Mouse (Mus musculus) C2C12 (cell line): Measurements from ENCODE around the gene Xrn1. TPM values are rescaled to one million over a fixed set of nuclear protein-coding genes. Genes with fewer than 3 reads are reported as not detected.

ENCODE experiments used
- H3K27me3 ChIP-seq: one replicate; pipeline ENCODE4 v1.6.1; 2011; ENCODE audit not compliant: control insufficient read depth, insufficient read depth, insufficient read length
- H3K36me3 ChIP-seq: one replicate; pipeline ENCODE4 v1.6.1; 2011; ENCODE audit not compliant: control insufficient read depth, insufficient read depth
- H3K4me3 ChIP-seq: one replicate; pipeline ENCODE4 v1.5.1; 2011; ENCODE audit warnings: mild to moderate bottlenecking, control low read depth; ENCODE audit not compliant: poor library complexity, insufficient read depth, severe bottlenecking
- H3K79me2 ChIP-seq: one replicate; pipeline ENCODE4 v1.6.1; 2011; ENCODE audit not compliant: control insufficient read depth, insufficient read depth
- H3K79me3 ChIP-seq: one replicate; pipeline ENCODE4 v1.6.1; 2011; ENCODE audit warnings: low read depth, control low read depth
- H3ac ChIP-seq: one replicate; pipeline ENCODE3; 2011; ENCODE audit warnings: low read depth; ENCODE audit not compliant: control insufficient read depth, insufficient read length
- CEBPB ChIP-seq: IDR thresholded peaks from one replicate; pipeline ENCODE4 v1.6.1; 2011; ENCODE audit warnings: low read depth, mild to moderate bottlenecking, control low read depth, moderate library complexity
- CTCF ChIP-seq: IDR thresholded peaks from one replicate; pipeline ENCODE4 v1.5.1; 2011; ENCODE audit not compliant: control insufficient read depth, insufficient read depth, insufficient read length
- FOSL1 ChIP-seq: IDR thresholded peaks from one replicate; pipeline ENCODE4 v1.8.0; 2011; ENCODE audit warnings: mild to moderate bottlenecking, low read length; ENCODE audit not compliant: poor library complexity, insufficient read depth, severe bottlenecking
- MAX ChIP-seq: IDR thresholded peaks from one replicate; pipeline ENCODE4 v1.6.1; 2011; ENCODE audit warnings: mild to moderate bottlenecking, control low read depth
- MYOD1 ChIP-seq: IDR thresholded peaks from one replicate; pipeline ENCODE4 v1.6.1; 2011; ENCODE audit warnings: low read depth; ENCODE audit not compliant: control insufficient read depth, insufficient read length
- MYOG ChIP-seq: IDR thresholded peaks from one replicate; pipeline ENCODE4 v1.6.1; 2011; ENCODE audit not compliant: control insufficient read depth, insufficient read length; ENCODE audit errors: extremely low read depth
- USF1 ChIP-seq: IDR thresholded peaks from one replicate; pipeline ENCODE4 v1.6.1; 2011; ENCODE audit warnings: low read depth, mild to moderate bottlenecking, control low read depth, moderate library complexity
- polyA plus RNA-seq: library from polyadenylated mRNA; unstranded; fragments of >200 nt; fragmentation: generic; extraction: Trizol; gene quantifications from one replicate; pipeline ENCODE4 v1.2.1, GENCODE M21; 2012; ENCODE audit warnings: missing spikeins

Gene Xrn1
- polyA plus RNA-seq, 1 experiment, result 3.1 TPM

- peaks cover 6% of the 10 kb centered on the region for H3K36me3 ChIP-seq
- no peaks in the 10 kb centered on the region for H3K79me2 ChIP-seq
- H3K79me3 ChIP-seq, result no peaks in the 10 kb centered on the region
- H3K4me3 ChIP-seq, result no peak overlapping the region
- H3ac ChIP-seq, result no peak overlapping the region
- TF ChIP-seq CTCF (no peak), CEBPB (no peak), MYOD1 (no peak), FOSL1 (no peak), MAX (no peak), USF1 (no peak), MYOG (no peak)
- no peaks in the 10 kb centered on the region for H3K27me3 ChIP-seq
Observed at GRCm38 (mm10) chr9:96063083-96063802, 108.7 kb downstream of the Xrn1 start.

DNA sequence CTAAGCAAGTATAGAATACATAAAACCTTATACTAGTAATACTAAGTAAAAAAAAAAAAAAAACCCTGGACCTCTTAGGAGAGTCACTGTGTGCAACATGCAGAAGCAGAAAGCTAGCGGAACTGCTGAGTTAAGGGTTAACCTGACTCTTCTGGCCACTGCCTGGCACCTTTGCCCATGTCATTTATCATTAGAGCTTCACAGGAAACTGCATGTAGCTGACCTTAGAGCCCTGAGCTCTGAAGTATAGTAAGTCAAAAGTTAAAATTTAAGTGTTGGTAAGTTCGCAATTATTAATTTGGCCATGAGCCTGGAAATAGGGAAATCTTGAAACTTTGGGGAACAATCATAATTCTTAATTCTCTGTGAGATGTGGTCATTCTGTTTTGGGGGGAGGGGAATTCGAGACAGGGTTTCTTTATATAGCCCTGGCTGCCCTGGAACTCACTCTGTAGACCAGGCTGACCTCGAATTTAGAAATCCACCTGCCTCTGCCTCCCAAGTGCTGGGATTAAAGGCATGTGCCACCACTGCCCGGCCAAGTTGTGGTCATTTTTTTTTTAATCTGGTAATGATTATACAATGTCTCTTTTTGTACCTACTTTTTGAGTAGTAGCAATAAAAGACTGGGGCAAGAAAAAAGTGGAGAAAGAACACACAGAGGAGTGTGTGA lies 109.4 kb downstream of the Xrn1 start:
- H3K79me2 ChIP-seq, result no peaks in the 10 kb centered on the region
- no peaks in the 10 kb centered on the region for H3K79me3 ChIP-seq
- H3K27me3 ChIP-seq, result no peaks in the 10 kb centered on the region
- no peak overlapping the region for H3K4me3 ChIP-seq
- no peak overlapping the region for H3ac ChIP-seq
- no peaks in the 10 kb centered on the region for H3K36me3 ChIP-seq
- TF ChIP-seq FOSL1, result no peak
- TF ChIP-seq MYOD1, result no peak
- TF ChIP-seq MAX, result no peak
- TF ChIP-seq CEBPB, result no peak
- no peak for TF ChIP-seq MYOG
- no peak for TF ChIP-seq CTCF
- no peak for TF ChIP-seq USF1

DNA sequence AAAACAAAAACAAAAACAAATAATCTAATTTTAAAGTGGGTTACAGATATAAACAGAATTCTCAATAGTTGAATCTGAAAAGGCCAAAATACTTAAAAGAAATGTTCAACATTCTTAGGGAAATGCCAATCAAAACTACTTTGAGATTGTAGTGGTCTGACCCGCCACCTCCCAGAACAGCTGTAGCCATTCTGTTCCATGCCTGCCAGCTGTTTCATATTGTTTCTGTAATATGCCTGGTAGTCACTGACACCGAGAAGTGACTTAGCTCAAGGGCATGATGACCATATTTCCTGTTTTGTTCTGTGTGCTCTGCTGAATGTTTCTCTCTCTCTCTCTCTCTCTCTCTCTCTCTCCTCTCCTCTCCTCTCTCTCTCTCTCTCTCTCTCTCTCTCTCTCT lies 112.9 kb downstream of the Xrn1 start:
- Histone ChIP-seq H3K4me3 (no peak overlapping the region), H3K36me3 (no peaks in the 10 kb centered on the region), H3ac (no peak overlapping the region), H3K79me3 (no peaks in the 10 kb centered on the region), H3K27me3 (no peaks in the 10 kb centered on the region), H3K79me2 (no peaks in the 10 kb centered on the region)
- TF ChIP-seq MYOG (no peak), MYOD1 (no peak), MAX (no peak), CEBPB (no peak), USF1 (no peak), CTCF (no peak), FOSL1 (no peak)

- Histone ChIP-seq H3K36me3 (no peaks in the 10 kb centered on the region), H3K27me3 (no peaks in the 10 kb centered on the region), H3ac (no peak overlapping the region), H3K4me3 (no peak overlapping the region), H3K79me2 (no peaks in the 10 kb centered on the region), H3K79me3 (no peaks in the 10 kb centered on the region)
- TF ChIP-seq MYOD1 (peak; percentile 14), MYOG (no peak)
Observed at GRCm38 (mm10) chr9:96078752-96079315, 124.3 kb downstream of the Xrn1 start.

- TF ChIP-seq MYOD1 (no peak), CTCF (no peak), CEBPB (no peak), MYOG (no peak), MAX (no peak), FOSL1 (no peak), USF1 (no peak)
- Histone ChIP-seq H3K27me3 (peaks cover 5% of the 10 kb centered on the region), H3K36me3 (no peaks in the 10 kb centered on the region), H3K4me3 (no peak overlapping the region), H3K79me2 (no peaks in the 10 kb centered on the region), H3K79me3 (no peaks in the 10 kb centered on the region), H3ac (no peak overlapping the region)
Observed at GRCm38 (mm10) chr9:96085293-96085692, 130.7 kb downstream of the Xrn1 start.
